Mouse (Mus musculus) kidney, adult 8-10 months (tissue): ENCODE results near the gene Tmem178.

Experiments used
- DNase-seq, 2 experiments: peaks; one replicate each; pipeline ENCODE4 v3.0.0; 2022

Tmem178 gene

GRCm38 (mm10) chr17:80945510-80945909, 1.1 kb downstream of the Tmem178 start:
- peak in 1 of 2 experiments; percentile 52 for DNase-seq

GRCm38 (mm10) chr17:80946091-80946885, 1.9 kb downstream of the Tmem178 start:
- no peak for DNase-seq

- peak in 1 of 2 experiments; percentile 58 for DNase-seq
Measured at GRCm38 (mm10) chr17:80947075-80947960, 2.9 kb downstream of the Tmem178 start.

GRCm38 (mm10) chr17:80949382-80949781, 5.0 kb downstream of the Tmem178 start:
- DNase-seq, result no peak

GRCm38 (mm10) chr17:80949895-80950294, 5.5 kb downstream of the Tmem178 start:
- no peak for DNase-seq

GRCm38 (mm10) chr17:80952305-80952704, 7.9 kb downstream of the Tmem178 start:
- no peak for DNase-seq

GRCm38 (mm10) chr17:80955415-80955814, 11.0 kb downstream of the Tmem178 start:
- DNase-seq, result no peak

GRCm38 (mm10) chr17:80955998-80956811, 11.8 kb downstream of the Tmem178 start:
- DNase-seq, result no peak

GRCm38 (mm10) chr17:80958332-80958731, 13.9 kb downstream of the Tmem178 start:
- DNase-seq, result no peak

- no peak for DNase-seq
Measured at GRCm38 (mm10) chr17:80959840-80960239, 15.4 kb downstream of the Tmem178 start.

- DNase-seq, result no peak
Measured at GRCm38 (mm10) chr17:80967475-80967874, 23.0 kb downstream of the Tmem178 start.

- DNase-seq, result no peak
Measured at GRCm38 (mm10) chr17:80969643-80970619, 25.5 kb downstream of the Tmem178 start.

GRCm38 (mm10) chr17:80970716-80971115, 26.3 kb downstream of the Tmem178 start:
- DNase-seq, result no peak

GRCm38 (mm10) chr17:80972891-80973290, 28.5 kb downstream of the Tmem178 start:
- peak in 1 of 2 experiments; percentile 61 for DNase-seq

GRCm38 (mm10) chr17:80977245-80977644, 32.8 kb downstream of the Tmem178 start:
- no peak for DNase-seq

GRCm38 (mm10) chr17:80980096-80980495, 35.7 kb downstream of the Tmem178 start:
- no peak for DNase-seq

- no peak for DNase-seq
Measured at GRCm38 (mm10) chr17:80981721-80982411, 37.4 kb downstream of the Tmem178 start.

GRCm38 (mm10) chr17:80982412-80982787, 38.0 kb downstream of the Tmem178 start:
- peak; percentile 55 to 85 for DNase-seq

- no peak for DNase-seq
Measured at GRCm38 (mm10) chr17:80982976-80983375, 38.5 kb downstream of the Tmem178 start.

- DNase-seq, result no peak
Measured at GRCm38 (mm10) chr17:80991535-80992127, 47.2 kb downstream of the Tmem178 start.

GRCm38 (mm10) chr17:80997226-80997625, 52.8 kb downstream of the Tmem178 start:
- DNase-seq, result no peak
